Mouse (Mus musculus) cerebellum, adult 2 months (tissue): Measurements from ENCODE around the gene Cmtr1.

Source experiments
- CTCF ChIP-seq: fragments of 200-500 bp; IDR thresholded peaks from 2 replicates; pipeline ENCODE4 v1.5.1; 2011; ENCODE audit warnings: low read depth, mild to moderate bottlenecking, control low read depth, low read length, moderate library complexity, borderline replicate concordance; ENCODE audit not compliant: insufficient read depth
- POLR2A ChIP-seq: fragments of 200-500 bp; IDR thresholded peaks from 2 replicates; pipeline ENCODE4 v1.6.1; 2011; ENCODE audit warnings: low read length, control low read depth, borderline replicate concordance; ENCODE audit not compliant: insufficient read depth

DNA sequence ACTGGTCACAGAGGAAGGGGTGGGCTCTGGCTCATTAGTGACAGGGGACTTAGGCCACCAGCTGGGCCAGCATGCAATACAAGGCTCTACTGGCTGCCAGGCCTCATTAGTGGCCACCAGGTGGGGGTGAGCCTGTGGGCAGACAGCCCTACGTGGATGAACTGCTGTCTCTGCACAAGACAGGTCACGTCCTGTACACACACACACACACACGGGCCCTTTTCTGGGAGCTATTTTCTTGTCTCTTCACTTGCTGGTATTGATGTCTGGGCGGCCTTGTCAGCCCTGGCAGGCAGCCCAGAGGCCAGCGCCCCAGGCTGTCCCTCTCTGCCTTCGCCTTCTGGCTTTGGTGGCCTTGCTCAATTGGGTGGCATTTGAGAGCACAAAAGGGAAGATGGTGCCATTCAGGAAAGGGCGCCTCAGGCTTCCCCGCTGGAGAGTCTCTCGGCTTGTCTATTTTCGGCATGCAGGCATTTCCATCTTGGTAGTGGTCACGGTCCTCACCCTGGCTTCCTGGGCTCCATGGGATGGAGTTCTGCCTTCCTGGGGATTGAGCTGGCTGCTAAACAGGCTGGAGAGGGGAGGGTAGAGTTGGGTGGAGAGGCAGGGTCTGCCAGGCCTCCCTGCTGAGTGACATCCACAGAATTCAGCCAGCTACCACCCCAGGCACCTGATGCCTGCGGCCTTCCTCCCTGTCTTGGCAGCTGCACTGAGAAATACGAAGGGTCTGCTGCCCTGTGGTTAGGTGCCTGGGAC lies 70.3 kb downstream of the Cmtr1 start:
- TF ChIP-seq POLR2A (no peak), CTCF (0 out of 2 replicates have a peak, but pooled peaks have one; percentile 8)
